ENCODE assay signal across 17 mouse cellular contexts in the genomic region with DNA sequence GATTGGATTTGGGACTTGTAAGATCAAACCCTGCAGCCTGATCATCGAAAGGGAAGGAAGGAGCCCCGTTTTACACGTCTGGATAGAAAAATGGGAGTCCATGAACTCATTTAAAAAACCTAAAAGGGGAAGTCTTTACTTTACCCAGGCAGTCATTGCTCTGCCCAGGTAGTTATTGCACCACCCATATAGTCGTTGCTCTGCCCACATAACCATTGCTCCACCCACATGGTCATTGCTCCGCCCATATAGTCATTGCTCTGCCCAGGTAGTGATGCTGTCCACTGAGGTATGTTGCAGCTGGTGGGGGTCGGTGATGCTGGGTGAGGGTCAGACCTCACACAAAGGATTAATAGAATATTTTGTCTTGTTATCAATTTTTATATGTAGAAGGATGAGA.
"Had no signal": no experiment of that assay in that cellular context is flagged by ENCODE, and none has a peak within 500 bp of the region (broad histone marks: within the 10 kb centered on the region; RNA-seq: fewer than 3 reads in every experiment).

No protein-coding gene starts in this region.

- H3K27me3 ChIP-seq: neural tube, embryonic 12.5 days; neural tube, embryonic 13.5 days; neural tube, embryonic 15.5 days; stomach, embryonic 15.5 days had no signal

- DNase-seq: retina, postnatal 1 day; right cerebral cortex, adult 18-20 months; right cerebral cortex, postnatal 14 days; right cerebral cortex, postnatal 25 days; right cerebral cortex, postnatal 4 days; spleen, adult 18-20 months; thymus, adult 18-20 months; thymus, adult 2 months; thymus, postnatal 14 days; thymus, postnatal 25 days; thymus, postnatal 36 days; thymus, postnatal 4 days had no signal

- H3K27ac ChIP-seq: neural tube, embryonic 12.5 days; neural tube, embryonic 13.5 days; neural tube, embryonic 15.5 days; stomach, embryonic 15.5 days; stomach, postnatal 0 days had no signal

- H3K36me3 ChIP-seq: neural tube, embryonic 12.5 days; neural tube, embryonic 13.5 days; neural tube, embryonic 15.5 days; stomach, embryonic 15.5 days had no signal

- H3K4me3 ChIP-seq: neural tube, embryonic 12.5 days; neural tube, embryonic 13.5 days; neural tube, embryonic 15.5 days; stomach, embryonic 15.5 days had no signal

- H3K9ac ChIP-seq: neural tube, embryonic 12.5 days; neural tube, embryonic 13.5 days; neural tube, embryonic 15.5 days; stomach, embryonic 15.5 days had no signal

- H3K9me3 ChIP-seq: neural tube, embryonic 12.5 days; neural tube, embryonic 13.5 days; neural tube, embryonic 15.5 days; stomach, embryonic 15.5 days had no signal

- H3K4me2 ChIP-seq: neural tube, embryonic 12.5 days; neural tube, embryonic 13.5 days; neural tube, embryonic 15.5 days; stomach, embryonic 15.5 days had no signal

- H3K4me1 ChIP-seq: neural tube, embryonic 12.5 days; neural tube, embryonic 13.5 days; neural tube, embryonic 15.5 days; stomach, embryonic 15.5 days had no signal
